Mouse (Mus musculus): ENCODE measurements around the gene 4930523C07Rik.

4930523C07Rik gene

GRCm38 (mm10) chr1:160044237-160045021 is at the start of gene 4930523C07Rik:
4930523C07Rik (plus strand) TSS chr1:160044382.
- DNase-seq (ENCODE audit: low spot score) = no peak

GRCm38 (mm10) chr1:159997329-159997728 is 46.9 kb upstream of the 4930523C07Rik start:
- no peak for DNase-seq (ENCODE audit: low spot score)

GRCm38 (mm10) chr1:159998349-159998748 is 45.8 kb upstream of the 4930523C07Rik start:
- DNase-seq (ENCODE audit: low spot score) = no peak

GRCm38 (mm10) chr1:159999232-159999631 is 45.0 kb upstream of the 4930523C07Rik start:
- no peak for DNase-seq (ENCODE audit: low spot score)

- DNase-seq (ENCODE audit: low spot score) = no peak
Measured at GRCm38 (mm10) chr1:160005319-160005718, 38.9 kb upstream of the 4930523C07Rik start.

- DNase-seq (ENCODE audit: low spot score) = no peak
Measured at GRCm38 (mm10) chr1:160006919-160007588, 37.1 kb upstream of the 4930523C07Rik start.

GRCm38 (mm10) chr1:160013042-160013441 is 31.1 kb upstream of the 4930523C07Rik start:
- DNase-seq (ENCODE audit: low spot score) = no peak

- no peak for DNase-seq (ENCODE audit: low spot score)
Measured at GRCm38 (mm10) chr1:160024339-160024980, 19.7 kb upstream of the 4930523C07Rik start.

GRCm38 (mm10) chr1:160025146-160025894 is 18.9 kb upstream of the 4930523C07Rik start:
- no peak for DNase-seq (ENCODE audit: low spot score)

- peak; percentile 32 for DNase-seq (ENCODE audit: low spot score)
Measured at GRCm38 (mm10) chr1:160025895-160026255, 18.3 kb upstream of the 4930523C07Rik start.

- DNase-seq (ENCODE audit: low spot score) = no peak
Measured at GRCm38 (mm10) chr1:160027939-160028338, 16.2 kb upstream of the 4930523C07Rik start.

GRCm38 (mm10) chr1:160033948-160034598 is 10.1 kb upstream of the 4930523C07Rik start:
- DNase-seq (ENCODE audit: low spot score) = no peak

GRCm38 (mm10) chr1:160035561-160035960 is 8.6 kb upstream of the 4930523C07Rik start:
- no peak for DNase-seq (ENCODE audit: low spot score)

GRCm38 (mm10) chr1:160036996-160037521 is 7.1 kb upstream of the 4930523C07Rik start:
- DNase-seq (ENCODE audit: low spot score) = no peak

- DNase-seq (ENCODE audit: low spot score) = no peak
Measured at GRCm38 (mm10) chr1:160039951-160040645, 4.1 kb upstream of the 4930523C07Rik start.

GRCm38 (mm10) chr1:160041264-160041775 is 2.9 kb upstream of the 4930523C07Rik start:
- DNase-seq (ENCODE audit: low spot score) = no peak

GRCm38 (mm10) chr1:160042351-160042750 is 1.8 kb upstream of the 4930523C07Rik start:
- no peak for DNase-seq (ENCODE audit: low spot score)

- no peak for DNase-seq (ENCODE audit: low spot score)
Measured at GRCm38 (mm10) chr1:160043271-160043975, 759 bp upstream of the 4930523C07Rik start.

- DNase-seq (ENCODE audit: low spot score) = no peak
Measured at GRCm38 (mm10) chr1:160045056-160045715, 1.0 kb downstream of the 4930523C07Rik start.

All from layer of hippocampus, adult 9-10 months (tissue).